Mouse (Mus musculus): ENCODE measurements around the gene Gm813.
"Not testable (repeated sequence)": the region's sequence is repeated elsewhere in the genome, so short reads cannot be mapped to it uniquely, and the experiment has no call there.

Gene Gm813

DNA sequence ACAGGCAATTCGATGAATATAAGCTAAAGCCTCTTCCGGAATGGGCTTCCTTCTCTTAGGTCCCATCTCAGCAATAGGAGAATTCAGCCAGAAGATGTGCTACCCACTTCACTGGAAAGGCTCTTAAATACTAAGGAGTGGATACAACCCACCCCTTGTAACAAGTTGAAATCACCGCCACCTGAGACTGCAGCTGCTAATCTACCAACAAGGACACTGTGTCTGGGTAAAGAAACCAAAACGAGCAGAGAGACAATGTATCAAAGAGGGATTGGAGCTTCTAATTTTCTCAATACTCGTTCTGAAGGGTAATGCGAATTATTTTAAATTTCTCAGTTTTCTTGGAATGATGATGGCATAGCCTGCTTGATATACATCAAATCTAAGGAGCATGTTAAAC is at the start of gene Gm813:
Gene Gm813 (minus strand): TSS at position 101 of the 400 bp plus-strand sequence.
- no peak for DNase-seq (ENCODE audit: extremely low read depth, low read depth, low spot score)

DNA sequence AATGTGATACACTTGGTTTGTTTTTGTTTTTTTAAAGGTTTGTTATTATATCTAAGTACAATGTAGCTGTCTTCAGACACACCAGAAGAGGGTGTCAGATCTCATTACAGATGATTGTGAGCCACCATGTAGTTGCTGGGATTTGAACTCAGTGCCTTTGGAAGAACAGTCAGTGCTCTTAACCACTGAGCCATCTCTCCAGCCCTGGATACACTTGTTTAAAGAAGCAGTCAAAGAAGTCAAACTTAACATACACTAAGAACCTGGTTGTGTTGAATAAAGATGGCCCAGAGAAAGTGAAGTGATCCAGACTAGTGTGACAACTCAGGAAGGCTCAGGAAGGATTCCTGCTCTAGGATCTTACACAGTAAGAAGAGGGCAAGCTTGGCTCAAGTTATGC is 48.4 kb upstream of the Gm813 start:
- not testable (repeated sequence) for DNase-seq (ENCODE audit: extremely low read depth, low read depth, low spot score)

DNA sequence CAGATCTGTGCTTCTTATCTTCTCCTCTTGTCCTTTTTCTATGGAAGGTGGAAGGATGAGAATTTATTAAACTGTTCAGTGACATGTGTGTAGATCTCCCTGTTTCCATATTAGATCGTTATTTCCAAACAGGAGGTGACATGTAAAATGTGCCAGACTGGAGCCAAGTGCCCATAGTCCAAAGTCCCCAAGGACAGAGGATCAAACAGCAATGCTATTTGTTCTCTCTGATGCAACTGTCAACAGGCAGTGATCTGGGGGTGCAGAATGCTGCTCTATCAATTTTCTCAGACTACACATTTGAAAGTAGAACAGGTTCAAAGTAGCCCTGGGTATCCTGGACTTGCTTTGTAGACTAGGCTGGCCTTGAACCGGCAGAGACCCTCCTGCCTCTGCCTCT is 47.0 kb upstream of the Gm813 start:
- no peak for DNase-seq (ENCODE audit: extremely low read depth, low read depth, low spot score)

DNA sequence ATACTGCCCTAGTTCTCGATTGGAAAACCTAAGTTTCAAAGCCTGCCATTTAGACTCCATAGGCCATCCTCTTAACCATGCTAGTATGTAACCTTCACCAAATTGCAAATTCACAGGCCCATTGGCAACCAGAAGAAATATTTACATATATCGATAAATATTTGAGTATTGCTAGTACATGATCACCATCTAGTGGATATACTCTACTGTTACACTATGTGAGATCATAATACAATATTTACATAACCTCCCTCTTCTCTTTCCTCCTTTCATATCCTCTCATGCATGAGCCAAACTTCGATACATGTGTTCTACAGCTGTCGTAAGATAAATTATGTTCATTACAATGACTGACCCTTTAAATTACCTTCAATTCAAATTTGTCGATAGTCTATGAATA is 46.2 kb upstream of the Gm813 start:
- DNase-seq (ENCODE audit: extremely low read depth, low read depth, low spot score) = no peak

DNA sequence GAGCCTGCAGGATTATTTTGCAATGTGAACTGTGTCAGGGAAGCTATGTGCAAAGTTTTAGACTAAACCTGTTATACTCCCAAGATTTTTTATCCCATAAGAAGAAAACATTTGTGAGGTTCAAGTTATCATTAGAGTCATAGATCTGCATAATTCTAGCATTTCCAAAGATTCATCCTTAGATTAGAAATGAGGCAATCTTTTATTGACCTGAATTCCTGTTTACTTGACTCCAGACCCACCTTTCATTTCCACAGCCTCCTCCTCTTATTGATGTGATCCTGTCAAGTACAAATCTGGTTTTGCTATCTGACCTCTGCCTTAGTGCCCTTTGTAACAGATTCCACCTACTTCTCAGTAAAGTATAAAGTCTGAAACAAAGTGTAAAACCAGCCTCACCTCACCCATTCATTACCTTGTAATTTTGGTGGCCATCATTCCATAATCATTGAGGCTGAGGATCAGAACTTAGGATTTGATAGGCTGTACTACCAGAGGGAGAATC is 45.6 kb upstream of the Gm813 start:
- no peak for DNase-seq (ENCODE audit: extremely low read depth, low read depth, low spot score)

DNA sequence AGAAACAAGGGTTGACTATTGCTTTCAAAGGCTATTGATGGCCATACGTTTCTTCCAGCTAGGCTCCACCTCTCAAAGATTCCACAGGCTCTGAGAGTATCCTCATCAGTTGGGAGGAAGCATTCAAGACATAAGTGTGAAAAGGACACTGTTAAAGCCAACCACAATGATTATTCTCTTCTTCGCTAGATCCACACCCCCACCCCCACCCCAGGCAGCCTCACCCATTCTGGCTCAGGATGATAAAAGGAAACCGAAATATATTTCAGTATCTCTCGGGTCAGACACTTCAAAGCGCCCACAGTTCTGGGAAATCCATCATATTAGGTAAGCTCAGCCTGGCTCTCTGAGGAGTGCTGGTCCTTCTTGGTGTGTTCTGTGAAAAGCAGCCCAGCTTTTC is 45.0 kb upstream of the Gm813 start:
- DNase-seq (ENCODE audit: extremely low read depth, low read depth, low spot score) = no peak

DNA sequence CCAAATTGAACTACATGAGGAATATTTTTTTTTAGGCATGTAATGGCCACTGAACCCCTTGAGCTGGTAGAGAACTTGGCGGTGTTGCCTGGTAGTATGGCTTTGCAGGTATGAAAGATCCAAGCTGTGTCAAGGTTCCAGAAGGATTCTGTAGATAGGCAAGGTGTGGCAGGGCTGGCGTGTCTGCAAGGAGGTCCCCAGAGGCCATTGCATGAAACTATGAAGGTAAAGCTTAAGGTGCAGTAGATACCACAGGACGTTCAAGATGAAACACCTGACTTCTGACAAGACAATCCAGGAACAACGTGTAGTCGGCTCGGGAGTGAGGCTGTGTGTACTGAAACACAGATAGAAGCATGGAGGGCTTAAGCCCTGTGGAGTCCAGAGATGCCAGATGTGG is 41.9 kb upstream of the Gm813 start:
- no peak for DNase-seq (ENCODE audit: extremely low read depth, low read depth, low spot score)

DNA sequence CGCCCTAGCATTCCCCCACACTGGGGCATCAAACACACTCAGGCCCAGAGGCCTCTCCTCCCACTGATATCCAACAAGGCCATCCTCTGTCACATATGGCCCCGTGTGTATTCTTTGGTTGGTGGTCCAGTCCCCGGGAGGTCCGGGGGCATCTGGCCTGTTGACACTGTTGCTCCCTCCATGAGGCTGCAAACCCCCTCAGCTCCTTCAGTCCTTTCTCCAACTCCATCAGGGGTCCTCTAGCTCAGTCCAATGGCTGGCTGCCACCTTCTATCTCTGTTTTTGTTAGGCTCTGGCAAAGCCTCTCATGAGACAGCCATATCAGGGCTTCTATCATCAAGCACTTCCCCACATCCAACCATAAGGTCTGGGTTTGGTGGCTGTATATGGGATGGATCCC is 39.7 kb upstream of the Gm813 start:
- no peak for DNase-seq (ENCODE audit: extremely low read depth, low read depth, low spot score)

DNA sequence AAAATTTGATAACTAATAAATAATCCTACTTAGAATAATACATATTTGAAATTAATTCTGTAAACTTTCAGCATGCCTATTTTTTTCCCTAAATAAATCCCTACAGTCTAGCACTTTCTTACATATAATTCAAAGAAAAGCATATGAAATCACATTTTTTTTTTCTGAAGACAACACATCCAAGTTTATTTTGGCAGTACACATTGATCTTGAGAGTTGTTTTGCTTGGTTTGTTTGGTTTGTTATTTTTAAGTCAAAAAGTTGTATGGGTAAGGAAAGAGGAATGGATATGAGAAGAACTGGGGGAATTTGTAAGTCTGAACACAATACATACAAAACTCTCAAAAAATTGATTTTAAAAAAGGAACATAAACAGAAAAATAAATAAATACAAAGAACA is 39.0 kb upstream of the Gm813 start:
- DNase-seq (ENCODE audit: extremely low read depth, low read depth, low spot score) = no peak

DNA sequence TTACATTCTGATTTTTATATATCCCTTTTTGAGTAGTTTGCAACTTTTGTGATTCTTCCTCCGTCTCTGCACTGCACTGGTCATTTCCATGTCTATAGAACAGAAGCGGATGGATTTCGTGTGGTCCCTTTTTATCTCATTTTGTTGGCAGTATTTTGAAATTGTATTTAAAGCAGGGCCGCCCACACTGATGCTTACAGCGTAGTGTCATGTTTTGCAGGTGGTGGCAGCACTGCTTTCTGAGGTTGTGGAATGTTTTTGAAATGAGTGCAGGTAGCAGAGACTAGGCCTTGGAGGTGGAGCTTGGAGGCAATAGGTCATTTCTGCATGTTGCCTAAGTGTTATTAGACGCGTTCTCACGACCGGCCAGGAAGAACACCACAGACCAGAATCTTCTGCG is 33.2 kb upstream of the Gm813 start:
- DNase-seq (ENCODE audit: extremely low read depth, low read depth, low spot score) = no peak

DNA sequence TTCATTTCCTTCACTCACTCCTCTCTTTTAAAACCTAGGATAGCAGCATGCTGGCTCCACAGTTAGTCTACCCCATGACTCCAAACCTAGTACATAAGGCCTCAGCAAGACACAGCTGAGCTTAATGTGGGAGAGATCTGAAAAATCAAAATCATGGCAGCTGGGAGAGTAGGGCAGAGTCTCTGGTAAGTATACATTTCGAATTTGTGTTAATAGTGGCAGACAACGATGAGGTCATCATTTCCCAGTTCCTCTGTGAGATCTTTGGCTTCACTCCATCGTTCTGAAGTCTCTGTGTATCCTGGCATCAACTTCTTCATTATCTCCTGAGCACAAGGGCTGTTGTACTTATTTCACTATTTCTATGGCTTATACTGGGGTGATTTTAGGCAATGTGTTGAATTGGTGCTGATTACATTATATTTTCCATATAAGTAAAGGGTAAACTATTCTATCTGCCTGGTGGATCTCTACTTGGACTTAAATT is 22.0 kb upstream of the Gm813 start, which contains the start of gene E330017A01Rik:
Gene E330017A01Rik (minus strand): TSS at position 51 of the 487 bp plus-strand sequence.
- DNase-seq (ENCODE audit: extremely low read depth, low read depth, low spot score) = no peak

DNA sequence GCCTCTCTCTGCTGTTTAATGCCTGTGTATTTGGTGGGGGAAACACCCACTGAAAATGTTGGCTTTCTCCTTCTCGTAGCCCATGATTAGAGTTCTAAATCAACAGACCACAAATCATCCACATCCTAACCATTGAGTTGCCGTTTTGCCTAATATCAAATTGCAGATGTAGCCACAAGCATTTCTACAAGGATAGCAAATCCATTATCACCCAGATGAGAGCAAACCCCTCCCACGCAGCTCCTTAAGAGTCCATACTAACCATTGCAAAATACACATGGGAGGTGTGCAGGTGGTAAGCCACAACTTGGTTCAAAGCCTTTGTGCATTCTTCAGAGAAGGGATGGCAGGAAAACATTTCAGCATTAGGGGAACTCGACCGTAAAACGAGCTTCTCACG is 21.2 kb upstream of the Gm813 start:
- DNase-seq (ENCODE audit: extremely low read depth, low read depth, low spot score) = no peak

DNA sequence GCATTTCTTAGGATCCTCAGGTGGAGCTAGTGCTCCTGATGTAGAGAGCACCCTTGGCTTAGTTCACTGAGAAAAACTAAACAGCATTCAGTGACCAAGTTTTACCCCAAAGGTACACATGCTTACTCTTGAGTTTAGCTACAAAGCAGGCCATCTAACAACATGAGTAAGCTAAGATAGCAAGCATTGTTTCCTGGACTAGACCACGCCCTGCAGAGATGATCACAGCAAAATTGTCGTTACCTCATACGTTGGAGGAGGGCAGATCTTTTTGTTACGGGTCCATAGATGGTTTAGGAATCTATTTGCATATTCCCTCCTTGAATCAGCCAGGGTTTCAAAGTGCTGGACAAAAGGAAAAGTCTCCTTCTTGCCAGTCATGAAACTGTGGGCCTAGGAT is 20.7 kb upstream of the Gm813 start:
- no peak for DNase-seq (ENCODE audit: extremely low read depth, low read depth, low spot score)

DNA sequence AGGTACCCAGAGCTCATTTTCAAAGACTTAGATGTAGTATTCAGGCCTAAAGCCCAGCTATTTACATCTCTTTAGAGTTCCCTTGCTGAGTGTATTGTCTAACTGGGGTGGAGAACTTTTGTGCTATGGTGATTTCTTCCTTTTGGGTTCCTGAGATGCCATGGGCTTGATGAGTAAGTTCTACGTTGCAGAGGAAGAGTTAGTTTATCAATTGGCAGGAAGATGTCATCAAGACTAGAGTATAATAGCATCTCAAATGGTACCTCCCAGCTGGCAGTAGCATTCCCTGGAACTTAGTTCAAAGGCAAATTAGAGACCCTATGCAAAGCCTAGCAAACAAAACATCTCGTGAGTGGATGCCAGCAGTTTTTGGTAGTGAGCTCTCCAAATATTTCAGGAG is 19.1 kb upstream of the Gm813 start:
- DNase-seq (ENCODE audit: extremely low read depth, low read depth, low spot score) = no peak

DNA sequence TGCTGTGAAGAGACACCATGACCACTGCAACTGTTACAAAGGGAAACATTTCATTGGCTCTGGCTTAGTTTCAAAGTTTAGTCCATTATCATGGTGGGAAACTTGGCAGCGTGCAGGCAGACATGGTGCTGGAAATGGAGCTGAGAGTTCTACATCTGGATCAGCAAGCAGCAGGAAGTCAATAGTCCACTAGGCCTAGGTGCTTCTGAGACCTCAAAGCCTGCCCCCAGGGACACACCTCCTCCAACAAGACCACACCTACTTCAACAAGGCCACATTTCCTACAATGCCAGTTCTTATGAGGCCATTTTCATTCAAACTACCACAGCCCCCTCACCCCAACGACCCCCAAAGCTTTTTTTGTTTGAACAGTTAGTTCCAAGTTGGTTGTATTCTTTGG is 13.0 kb upstream of the Gm813 start:
- no peak for DNase-seq (ENCODE audit: extremely low read depth, low read depth, low spot score)

DNA sequence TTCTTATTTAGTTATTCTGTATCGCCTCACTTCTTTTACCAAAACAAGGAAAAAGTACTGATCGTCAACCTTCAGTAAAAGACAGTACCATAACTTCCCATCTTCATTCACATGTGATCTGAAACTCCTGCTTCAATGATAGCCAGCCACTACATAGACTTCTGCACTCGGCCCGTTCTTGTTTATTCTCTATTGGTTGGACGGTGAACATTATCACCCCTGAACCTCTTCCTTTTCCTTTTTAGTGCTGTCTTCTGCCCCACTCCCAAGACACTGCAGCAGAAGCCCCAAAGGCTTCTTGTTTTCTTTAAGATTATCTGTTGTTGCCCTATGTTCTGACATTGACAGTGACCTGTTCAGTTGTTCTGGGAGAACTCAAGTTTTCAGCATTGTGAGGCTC is 12.2 kb upstream of the Gm813 start:
- no peak for DNase-seq (ENCODE audit: extremely low read depth, low read depth, low spot score)

DNA sequence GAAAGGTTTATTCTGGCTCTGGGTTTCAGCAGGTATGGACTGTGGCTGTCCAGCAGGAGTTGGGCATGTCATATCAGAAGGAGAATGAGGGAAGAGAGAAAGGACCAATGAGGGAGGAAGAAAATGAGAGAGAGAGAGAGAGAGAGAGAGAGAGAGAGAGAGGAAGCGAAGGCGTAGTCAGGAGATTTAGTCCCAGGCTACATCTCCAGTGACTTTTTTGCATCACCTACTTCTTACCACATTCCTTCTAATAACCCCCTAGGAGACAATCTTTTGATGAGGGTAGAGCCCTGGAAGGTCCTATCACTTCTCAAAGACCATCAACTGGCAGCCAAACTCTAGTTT is 11.5 kb upstream of the Gm813 start:
- no peak for DNase-seq (ENCODE audit: extremely low read depth, low read depth, low spot score)

DNA sequence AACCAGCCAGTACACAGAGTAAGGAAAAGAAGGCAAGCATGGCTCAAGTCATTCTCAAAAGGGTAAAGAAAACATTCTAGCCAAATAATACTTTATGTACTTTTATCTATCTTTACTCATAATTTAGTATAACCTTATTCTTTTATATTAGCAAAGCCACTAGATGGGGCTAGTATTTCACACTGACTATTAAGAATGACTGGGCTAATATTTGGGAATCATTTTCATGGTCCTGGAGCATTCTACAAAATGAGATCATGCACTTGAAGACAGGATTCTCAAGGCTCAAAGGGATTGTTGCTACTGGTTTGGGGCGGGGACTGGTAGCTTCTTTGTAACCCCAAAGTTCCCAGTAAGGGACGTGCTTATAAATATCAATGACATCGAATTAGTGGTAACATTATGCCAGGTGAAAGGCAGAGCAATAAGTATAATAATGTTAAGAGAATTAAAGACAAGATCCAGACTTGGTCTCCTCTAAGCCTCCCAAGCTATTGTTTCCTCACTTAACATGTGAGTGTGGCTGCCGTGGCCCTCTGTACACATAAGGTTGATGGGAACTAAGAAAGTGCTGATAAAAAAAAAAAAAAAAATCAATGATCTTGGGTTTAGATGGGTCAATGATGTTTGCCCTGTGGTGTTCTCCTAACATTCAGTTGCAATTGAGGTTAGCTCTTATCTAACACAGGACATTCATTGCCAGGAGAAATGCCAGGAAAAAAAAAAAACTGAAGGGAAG is 11.0 kb upstream of the Gm813 start:
- no peak for DNase-seq (ENCODE audit: extremely low read depth, low read depth, low spot score)

DNA sequence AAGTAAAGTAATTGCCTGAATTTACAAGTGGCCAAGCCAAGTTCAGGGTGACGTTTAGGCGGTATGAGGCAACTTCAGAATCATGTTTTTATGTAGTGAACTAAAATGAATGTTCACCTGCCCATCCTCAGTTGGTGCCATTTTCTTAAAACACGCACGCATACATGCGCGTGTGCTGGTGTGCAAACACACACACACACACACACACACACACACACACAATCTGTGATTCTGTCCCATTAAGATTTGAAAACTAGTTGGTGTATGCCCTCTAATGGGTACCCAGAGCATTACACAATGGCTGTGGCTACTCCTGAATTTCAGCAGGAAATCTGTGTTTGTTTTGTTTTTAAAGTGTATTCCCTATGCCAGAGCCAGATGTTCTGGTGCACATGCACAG is 7.2 kb upstream of the Gm813 start:
- DNase-seq (ENCODE audit: extremely low read depth, low read depth, low spot score) = no peak

DNA sequence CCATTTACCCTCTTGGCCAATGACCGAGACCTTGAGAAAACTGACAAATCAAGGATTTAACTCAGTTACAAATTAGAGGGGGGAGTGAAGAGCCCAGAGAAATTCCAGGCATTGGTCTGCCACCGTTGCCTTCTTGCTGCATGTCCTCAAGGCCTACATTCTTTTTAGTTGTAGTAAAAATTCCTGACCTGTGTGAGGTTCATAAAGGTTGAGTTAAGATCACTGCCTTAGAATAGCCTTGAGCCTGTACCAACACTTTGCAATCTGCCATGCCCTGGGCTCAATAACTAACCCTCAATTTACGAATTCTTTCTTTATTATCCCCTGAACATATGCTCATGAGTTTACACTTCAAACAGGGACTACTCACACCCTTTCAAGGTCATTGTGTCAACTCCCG is 6.3 kb upstream of the Gm813 start:
- no peak for DNase-seq (ENCODE audit: extremely low read depth, low read depth, low spot score)

DNA sequence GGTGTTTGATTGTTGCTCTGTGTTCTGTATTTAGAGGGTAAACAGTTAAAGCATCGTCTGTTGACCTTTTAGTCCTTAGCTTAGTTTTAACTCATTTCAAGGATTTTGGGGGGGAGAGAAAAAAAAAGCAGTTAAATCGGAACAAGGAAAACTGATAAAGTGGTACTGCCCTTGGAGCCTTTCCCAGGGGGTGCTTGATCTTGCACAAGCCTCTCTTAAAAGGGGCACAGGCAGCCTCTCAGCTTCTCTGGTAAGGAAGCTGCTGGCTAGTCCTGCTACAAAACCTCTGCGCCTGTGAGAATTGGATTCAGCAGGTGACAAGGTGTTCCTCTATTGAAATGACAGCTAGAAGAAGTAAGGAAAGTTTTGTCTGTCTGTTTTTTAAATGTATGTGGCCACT is 5.6 kb upstream of the Gm813 start:
- no peak for DNase-seq (ENCODE audit: extremely low read depth, low read depth, low spot score)

DNA sequence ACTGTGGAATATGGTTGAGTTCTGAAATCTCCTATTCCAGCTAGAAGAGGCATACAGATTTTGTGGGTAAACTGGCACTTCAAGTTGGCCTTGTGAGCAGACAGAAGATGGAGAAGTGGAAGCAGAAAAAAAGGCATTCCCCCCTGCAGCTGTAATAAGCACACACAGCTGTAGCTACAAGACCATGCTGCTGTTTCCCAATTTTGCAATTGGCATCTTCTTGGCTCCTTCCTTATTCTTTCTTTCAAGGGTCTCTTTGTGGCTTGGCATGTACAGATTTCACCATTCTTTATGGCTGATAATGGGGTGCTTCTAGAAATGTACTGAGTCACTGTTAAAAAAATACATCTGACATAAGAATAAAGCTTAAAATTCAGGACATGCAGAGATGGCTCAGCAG is 568 bp upstream of the Gm813 start:
- DNase-seq (ENCODE audit: extremely low read depth, low read depth, low spot score) = no peak

DNA sequence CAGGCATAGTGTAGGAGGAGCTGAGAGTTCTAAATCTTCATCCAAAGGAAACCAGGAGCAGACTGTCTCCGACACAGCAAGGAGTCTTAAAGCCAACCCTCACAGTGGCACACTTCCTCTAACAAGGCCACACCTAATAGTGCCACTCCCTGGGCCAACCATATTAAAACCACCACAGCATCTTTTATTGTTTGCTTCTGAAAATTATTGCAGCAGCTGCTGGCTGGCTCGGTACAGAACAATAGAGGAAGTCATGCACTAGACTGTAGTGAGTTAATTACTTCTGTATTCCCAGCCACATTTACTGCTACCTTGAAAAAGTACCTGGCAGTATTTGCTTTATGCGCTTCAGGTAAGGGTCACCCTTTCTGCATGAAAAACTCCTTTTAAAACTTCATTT is 3.8 kb downstream of the Gm813 start:
- DNase-seq (ENCODE audit: extremely low read depth, low read depth, low spot score) = no peak

All from fat pad, adult 2 months (tissue).